In the genomic region with DNA sequence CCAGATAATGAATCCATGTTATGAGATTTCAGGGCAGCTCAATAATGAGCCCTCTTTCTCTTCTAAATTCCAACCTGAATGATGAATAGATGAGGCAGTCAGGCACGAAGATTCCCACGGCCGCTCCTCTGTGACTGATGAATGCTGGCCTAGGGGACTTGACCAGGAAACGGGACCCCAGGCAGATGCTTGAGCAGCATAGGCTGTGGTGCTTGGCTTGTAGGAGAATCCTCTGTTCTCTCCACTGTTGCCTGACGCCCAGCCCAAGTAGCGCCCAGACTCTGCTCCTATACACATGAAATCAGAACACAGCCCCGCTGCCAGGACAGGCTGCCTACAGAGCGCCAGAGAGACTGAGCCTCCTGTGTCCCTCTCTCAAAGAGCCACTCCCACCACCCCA, we compare ENCODE assay signal across 14 mouse cellular contexts.
DNase-seq lines count a peak whose midpoint lies in the region; ATAC-seq and TF ChIP-seq lines count a peak whose summit lies in the region.
"Had no signal": no experiment of that assay in that cellular context is flagged by ENCODE, and none has a peak within 500 bp of the region (broad histone marks: within the 10 kb centered on the region; RNA-seq: fewer than 3 reads in every experiment).

No protein-coding gene starts in this region.

- no peaks in the 10 kb centered on the region for H3K27me3 ChIP-seq in forebrain, embryonic 14.5 days (replicated peaks; ENCODE audit: control insufficient read depth, insufficient read depth, low read length)
- H3K27me3 ChIP-seq in midbrain, embryonic 15.5 days (replicated peaks), result no peaks in the 10 kb centered on the region
- H3K27me3 ChIP-seq: limb, embryonic 13.5 days; megakaryocyte, embryonic 14.5 days had no signal

- no peak overlapping the region for H3K9ac ChIP-seq in forebrain, embryonic 14.5 days (ENCODE audit: low read length)
- H3K9ac ChIP-seq in midbrain, embryonic 15.5 days, result no peak overlapping the region
- H3K9ac ChIP-seq: limb, embryonic 13.5 days had no signal

- no peak for TF ChIP-seq POLR2A in brain, embryonic 14.5 days (IDR thresholded peaks at IDR 0.05; ENCODE audit: borderline replicate concordance, extremely low read depth, insufficient read depth, insufficient read length, poor library complexity, severe bottlenecking)

- no peaks in the 10 kb centered on the region for H3K9me3 ChIP-seq in forebrain, embryonic 14.5 days (replicated peaks; ENCODE audit: control insufficient read depth, low read length)
- no peaks in the 10 kb centered on the region for H3K9me3 ChIP-seq in midbrain, embryonic 15.5 days
- H3K9me3 ChIP-seq: limb, embryonic 13.5 days had no signal

- H3K4me2 ChIP-seq in forebrain, embryonic 14.5 days (ENCODE audit: low read length), result no peak overlapping the region
- H3K4me2 ChIP-seq in midbrain, embryonic 15.5 days, result no peak overlapping the region
- H3K4me2 ChIP-seq: limb, embryonic 13.5 days had no signal

- TF ChIP-seq CTCF in brain, embryonic 14.5 days (IDR thresholded peaks at IDR 0.05; ENCODE audit: borderline replicate concordance, extremely low read depth, insufficient read depth, insufficient read length), result no peak

- H3K4me1 ChIP-seq in forebrain, embryonic 14.5 days (ENCODE audit: control insufficient read depth, insufficient read depth, low read length), result peaks cover 12% of the 10 kb centered on the region; the same call in 1 of the 2 replicates
- H3K4me1 ChIP-seq in midbrain, embryonic 15.5 days, result peaks cover 7% of the 10 kb centered on the region; the same call in 1 of the 2 replicates
- H3K4me1 ChIP-seq: limb, embryonic 13.5 days; megakaryocyte, embryonic 14.5 days had no signal

- H3K27ac ChIP-seq in forebrain, embryonic 14.5 days (ENCODE audit: low read depth, low read length), result peak overlapping the region; percentile 36; the same call in 1 of the 2 replicates
- H3K27ac ChIP-seq in midbrain, embryonic 15.5 days, result no peak overlapping the region
- H3K27ac ChIP-seq: limb, embryonic 13.5 days had no signal

- ATAC-seq in forebrain, embryonic 14.5 days, result no peak
- ATAC-seq in midbrain, embryonic 15.5 days (replicated peaks), result 0 out of 2 replicates have a peak, but pooled peaks have one; percentile 33

- H3K4me3 ChIP-seq in forebrain, embryonic 14.5 days (ENCODE audit: low read depth, low read length), result no peak overlapping the region
- H3K4me3 ChIP-seq in midbrain, embryonic 15.5 days, result no peak overlapping the region
- H3K4me3 ChIP-seq: limb, embryonic 13.5 days; megakaryocyte, embryonic 14.5 days had no signal

- H3K36me3 ChIP-seq in forebrain, embryonic 14.5 days (ENCODE audit: control insufficient read depth, insufficient read depth, low read length), result no peaks in the 10 kb centered on the region
- no peaks in the 10 kb centered on the region for H3K36me3 ChIP-seq in midbrain, embryonic 15.5 days (replicated peaks)
- H3K36me3 ChIP-seq: limb, embryonic 13.5 days had no signal

- peak; percentile 72 for DNase-seq in brain, embryonic 14.5 days (ENCODE audit: low read depth)
- peak; percentile 63 for DNase-seq in embryo, embryonic 10 days (ENCODE audit: low spot score)
- DNase-seq in forebrain, embryonic 14.5 days (ENCODE audit: low spot score), result peak; percentile 32
- no peak for DNase-seq in urinary bladder, postnatal 4 days (ENCODE audit: low spot score in 2 of 2)
- DNase-seq in cerebellum, postnatal 36 days, result no peak
- DNase-seq in layer of hippocampus, postnatal 25 days (ENCODE audit: extremely low spot score in 1 of 2, low spot score in 1 of 2), result no peak
- DNase-seq: adrenal gland, adult 2 months; kidney, postnatal 25 days; lung, adult 2 months; right cerebral cortex, postnatal 14 days; thymus, postnatal 4 days had no signal

- 6% methylated on average over 8 of the region's 8 CpGs for WGBS in forebrain, embryonic 14.5 days
- 32% methylated on average over 8 of the region's 8 CpGs for WGBS in midbrain, embryonic 15.5 days

Comparison
In these comparisons a context has a peak if more than half of its experiments do, and no peak if none do; other contexts are left out.
1. DNase-seq: peak in brain, embryonic 14.5 days (single experiment), embryo, embryonic 10 days (single experiment) and forebrain, embryonic 14.5 days (single experiment); none in urinary bladder, postnatal 4 days (0 of 2), cerebellum, postnatal 36 days (0 of 2) and layer of hippocampus, postnatal 25 days (0 of 2).